Mouse (Mus musculus) left cerebral cortex, adult 18-20 months (tissue): ENCODE measurements around the gene Gdf10. TPM values are rescaled to one million over a fixed set of nuclear protein-coding genes. Genes with fewer than 3 reads are reported as not detected.

Source experiments
- DNase-seq, 2 experiments: peaks; one replicate each; pipeline ENCODE4 v3.0.0; 2021 to 2022; ENCODE audit warnings: low spot score in 2 of 2, mixed read lengths in 1 of 2
- long read RNA-seq, 2 experiments: library from polyadenylated mRNA; stranded (forward); transcript quantifications; one replicate each; pipeline ENCODE4 v2.0.0; 2021
- total RNA-seq, 2 experiments: library from RNA; stranded (reverse); gene quantifications; 2 replicates each; pipeline ENCODE4 v1.2.3; 2021

The Gdf10 gene
- total RNA-seq = 1 to 10 TPM; 2.1 to 4.0 TPM
- long read RNA-seq, experiment 1, full-length matches to known transcripts = 6 of 6 reads
- long read RNA-seq, experiment 1, partial matches to known transcripts = 0 of 6 reads
- long read RNA-seq, experiment 1, other reads (novel, unspliced or antisense) = 0 of 6 reads
- long read RNA-seq, experiment 2, full-length matches to known transcripts = 4 of 6 reads
- long read RNA-seq, experiment 2, partial matches to known transcripts = 2 of 6 reads
- long read RNA-seq, experiment 2, other reads (novel, unspliced or antisense) = 0 of 6 reads

DNA sequence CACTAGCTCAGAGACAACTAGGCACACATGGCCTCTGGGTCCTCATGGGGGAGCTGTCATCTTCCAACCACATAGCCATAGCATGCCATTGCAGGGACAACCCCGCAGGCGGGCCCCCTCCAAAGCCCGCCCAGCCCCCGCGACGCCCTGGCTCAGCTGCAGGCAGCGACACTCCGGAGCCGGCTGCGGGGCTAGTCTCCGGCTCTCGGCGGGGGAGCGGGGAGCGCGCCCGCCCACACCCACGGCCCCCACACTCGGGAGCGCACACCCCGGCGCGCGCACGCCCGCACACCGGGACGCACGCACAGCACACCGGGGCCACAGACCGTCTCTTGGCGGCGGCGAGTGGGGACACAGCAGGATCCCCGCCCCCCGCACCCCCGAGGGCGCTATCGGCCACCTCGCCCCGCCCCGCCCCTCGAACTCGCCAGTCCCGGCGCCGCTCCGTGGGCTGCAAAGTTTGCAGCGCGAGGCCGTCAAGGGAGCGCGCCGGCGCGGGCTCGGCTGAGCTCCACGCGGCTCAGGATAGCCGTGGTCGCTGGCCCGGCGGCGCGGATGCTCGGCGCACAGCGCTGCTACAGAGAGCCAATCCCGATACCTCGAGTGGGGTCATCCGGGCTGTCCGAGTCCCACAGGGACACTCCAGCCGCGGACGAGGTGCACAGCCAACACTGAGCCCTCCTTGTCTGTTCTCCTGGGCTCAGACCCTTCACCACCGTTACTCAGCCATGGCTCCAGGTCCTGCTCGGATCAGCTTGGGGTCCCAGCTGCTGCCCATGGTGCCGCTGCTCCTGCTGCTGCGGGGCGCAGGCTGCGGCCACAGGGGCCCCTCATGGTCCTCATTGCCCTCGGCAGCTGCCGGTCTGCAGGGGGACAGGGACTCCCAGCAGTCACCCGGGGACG is at the start of gene Gdf10:
TSS of gene Gdf10 (plus strand) at position 420 of the 903 bp plus-strand sequence.
- DNase-seq = peak; percentile 29 to 49

DNA sequence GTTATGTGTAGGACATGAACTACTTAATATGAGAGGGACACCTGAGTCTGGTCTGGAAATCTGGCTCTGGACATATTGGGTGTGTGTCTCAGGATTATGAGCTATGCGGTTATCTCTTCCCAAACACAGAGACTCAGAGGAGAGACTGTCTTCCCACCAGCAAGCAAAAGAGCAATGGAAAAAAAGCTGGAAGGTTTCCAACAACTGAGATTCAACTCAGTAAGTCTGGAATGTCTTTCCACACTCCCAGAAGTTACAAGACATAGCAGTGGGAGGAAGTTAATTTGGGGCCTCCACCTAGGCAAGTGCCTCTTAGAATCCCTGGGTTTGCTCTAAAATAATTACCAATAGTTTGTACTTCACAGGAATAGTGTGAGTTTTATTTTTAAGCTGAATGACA is 44.6 kb upstream of the Gdf10 start:
- DNase-seq = no peak

DNA sequence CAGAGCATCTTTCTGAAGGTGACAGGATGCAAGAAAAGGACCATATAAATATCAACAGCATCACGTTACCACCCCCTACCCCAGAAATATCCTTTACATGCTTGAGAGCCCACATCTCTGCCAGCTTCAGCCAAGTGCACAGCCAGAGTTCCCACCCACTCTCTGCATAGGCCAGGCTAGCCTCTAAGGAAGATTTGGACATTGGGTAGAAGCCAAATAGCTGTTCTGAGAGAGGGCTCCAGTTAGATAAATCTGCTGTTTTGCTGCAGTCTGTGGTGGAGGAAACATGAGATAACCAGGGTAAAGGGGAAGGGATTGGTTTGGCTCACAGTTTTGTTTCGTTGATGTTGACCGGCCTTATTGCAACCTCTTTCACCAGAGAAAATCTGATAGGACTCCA is 43.2 kb upstream of the Gdf10 start:
- no peak for DNase-seq

DNA sequence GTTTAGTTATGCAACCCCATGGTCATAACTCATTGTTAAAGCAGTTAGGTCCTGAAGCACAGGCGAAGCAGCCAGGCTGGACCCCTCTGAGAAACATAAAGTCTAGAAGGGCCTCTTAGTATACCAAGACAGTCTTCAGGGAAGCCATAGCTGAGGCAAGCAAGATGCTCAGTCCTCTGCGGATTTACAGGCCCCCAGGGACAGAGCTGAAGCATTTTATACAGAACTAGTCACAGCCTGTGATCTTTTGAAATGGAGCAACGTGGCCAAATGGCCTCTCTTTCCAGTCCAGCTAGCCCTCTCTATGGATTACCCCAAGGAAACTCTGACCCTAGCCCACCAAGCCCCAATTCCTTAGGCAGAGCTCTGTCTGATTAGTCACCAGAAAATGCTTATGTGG is 41.9 kb upstream of the Gdf10 start:
- no peak for DNase-seq

DNA sequence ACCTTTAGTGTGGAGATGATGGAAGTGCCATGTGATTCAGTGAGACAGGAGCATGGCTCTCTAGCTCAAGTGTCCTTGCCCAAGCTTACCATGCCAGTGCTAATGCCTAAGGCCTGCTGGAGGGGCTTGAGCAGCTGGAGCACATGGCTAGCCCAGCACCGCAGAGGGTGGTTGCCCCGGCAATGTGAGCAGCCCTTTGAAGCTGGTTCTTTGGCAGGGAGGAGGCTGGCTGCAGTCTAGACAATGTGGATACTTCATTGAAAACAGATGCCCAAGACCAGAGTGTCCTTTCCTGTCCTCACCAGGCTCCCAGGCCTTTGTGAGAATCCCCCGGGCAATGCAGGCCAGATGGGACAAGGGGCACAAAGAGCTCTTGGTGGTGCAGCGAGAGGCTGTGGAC is 40.3 kb upstream of the Gdf10 start:
- peak in 1 of 2 experiments; percentile 10 for DNase-seq

DNA sequence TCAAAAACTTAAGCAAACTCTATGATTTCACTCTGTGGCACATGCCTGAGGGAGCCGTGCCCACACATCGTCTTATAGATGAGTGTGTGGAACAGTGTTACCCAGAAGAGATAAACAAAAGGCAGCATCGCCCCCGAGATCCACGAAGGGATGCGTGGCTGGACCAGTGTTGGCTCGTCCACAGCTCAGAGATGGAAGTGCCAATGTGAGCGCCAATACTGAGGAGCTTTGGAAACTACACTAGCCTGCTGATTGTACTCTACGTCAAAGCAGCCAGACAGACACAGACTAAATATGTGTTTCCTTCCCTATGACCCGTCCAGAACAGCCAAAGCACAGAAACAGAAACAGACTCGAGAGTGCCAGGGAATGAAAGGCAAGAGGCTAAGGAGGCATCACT is 37.9 kb upstream of the Gdf10 start:
- peak; percentile 6 to 27 for DNase-seq

DNA sequence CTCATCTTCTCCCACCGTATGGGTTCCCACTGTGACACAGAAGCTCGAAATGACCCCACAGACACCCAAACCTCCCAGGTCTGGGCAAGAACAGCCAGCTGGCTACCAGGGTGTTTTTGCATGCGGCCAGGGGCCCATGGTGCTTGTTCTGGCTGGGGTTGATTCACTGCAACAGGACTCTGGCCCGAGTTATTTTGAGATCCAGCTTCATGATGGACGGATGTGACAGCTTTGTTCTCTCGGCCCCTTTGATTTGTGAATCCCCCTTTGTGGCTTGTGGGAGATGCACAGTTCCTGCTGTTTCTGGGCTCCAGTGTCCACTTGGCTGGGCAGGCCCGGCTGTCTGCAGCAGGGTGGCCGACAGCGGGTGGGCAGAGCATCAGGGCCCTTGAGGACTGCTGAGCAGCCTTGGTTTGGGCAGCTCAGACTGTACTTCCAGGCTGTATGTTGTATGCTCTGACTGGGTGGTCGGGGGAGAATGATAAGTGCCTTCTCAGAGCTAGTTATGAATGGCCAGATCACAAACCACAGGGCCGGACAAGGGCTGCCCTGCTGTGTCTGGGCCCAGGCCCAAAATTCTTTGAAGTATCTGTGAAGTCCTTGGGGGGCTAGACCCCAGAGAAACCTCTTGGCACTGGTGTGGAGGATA is 34.9 kb upstream of the Gdf10 start:
- DNase-seq = no peak

DNA sequence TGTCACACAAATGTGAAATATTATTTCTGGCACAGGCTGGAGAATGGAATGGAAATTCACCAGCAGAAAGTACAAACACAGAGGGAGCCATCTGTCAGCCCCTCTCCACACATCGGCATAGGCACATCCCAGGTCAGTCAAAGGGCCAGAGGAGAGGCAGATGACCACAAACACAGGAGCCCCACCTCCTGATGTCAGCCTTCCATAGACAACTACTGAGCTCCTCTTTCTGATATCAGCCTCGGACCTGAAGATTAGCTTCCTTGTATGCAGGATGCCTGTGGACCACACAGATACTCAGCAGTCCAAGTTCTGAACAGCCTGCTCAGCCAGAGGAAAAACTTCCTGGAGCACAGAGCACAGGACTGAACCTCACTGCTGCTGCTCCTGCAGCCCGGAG is 33.4 kb upstream of the Gdf10 start:
- no peak for DNase-seq

DNA sequence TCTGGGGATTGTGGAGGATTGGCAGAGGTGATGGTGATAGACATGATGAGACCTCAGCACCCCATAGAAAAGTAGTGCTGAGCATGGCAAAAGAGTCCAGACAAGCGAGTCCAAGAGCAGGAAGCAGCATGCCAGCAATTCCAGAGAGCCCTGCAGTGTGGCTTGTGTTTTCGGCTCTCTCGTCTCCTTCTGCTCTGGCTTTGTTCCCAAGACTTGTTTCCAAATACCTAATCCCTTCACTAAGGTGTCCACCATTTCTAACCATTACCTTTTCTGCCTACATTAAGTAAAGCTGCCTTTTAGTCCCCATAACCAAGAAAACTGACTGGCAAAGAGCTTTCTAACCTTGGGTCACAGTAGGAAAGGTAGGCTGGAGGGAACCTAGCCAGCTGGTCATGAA is 31.9 kb upstream of the Gdf10 start:
- no peak for DNase-seq

DNA sequence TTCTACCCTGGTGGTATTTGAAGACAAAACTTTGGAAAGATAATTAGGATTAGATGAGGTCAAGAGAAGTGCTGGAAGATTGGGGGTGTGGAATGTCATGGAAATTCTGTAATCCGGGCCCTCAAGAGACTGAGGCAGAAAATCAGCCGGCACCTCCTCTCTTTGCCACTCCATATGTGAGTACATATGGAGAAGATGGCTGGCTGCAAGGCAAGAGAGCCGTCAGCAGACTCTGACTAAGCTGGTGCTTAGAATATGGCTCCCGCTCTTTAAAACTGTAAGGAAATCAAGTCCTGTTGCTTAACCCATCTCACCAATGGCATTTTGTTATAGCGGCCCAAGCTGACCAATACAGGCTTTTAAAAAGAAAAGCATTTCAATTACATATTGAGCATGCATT is 27.6 kb upstream of the Gdf10 start:
- peak; percentile 15 to 16 for DNase-seq

DNA sequence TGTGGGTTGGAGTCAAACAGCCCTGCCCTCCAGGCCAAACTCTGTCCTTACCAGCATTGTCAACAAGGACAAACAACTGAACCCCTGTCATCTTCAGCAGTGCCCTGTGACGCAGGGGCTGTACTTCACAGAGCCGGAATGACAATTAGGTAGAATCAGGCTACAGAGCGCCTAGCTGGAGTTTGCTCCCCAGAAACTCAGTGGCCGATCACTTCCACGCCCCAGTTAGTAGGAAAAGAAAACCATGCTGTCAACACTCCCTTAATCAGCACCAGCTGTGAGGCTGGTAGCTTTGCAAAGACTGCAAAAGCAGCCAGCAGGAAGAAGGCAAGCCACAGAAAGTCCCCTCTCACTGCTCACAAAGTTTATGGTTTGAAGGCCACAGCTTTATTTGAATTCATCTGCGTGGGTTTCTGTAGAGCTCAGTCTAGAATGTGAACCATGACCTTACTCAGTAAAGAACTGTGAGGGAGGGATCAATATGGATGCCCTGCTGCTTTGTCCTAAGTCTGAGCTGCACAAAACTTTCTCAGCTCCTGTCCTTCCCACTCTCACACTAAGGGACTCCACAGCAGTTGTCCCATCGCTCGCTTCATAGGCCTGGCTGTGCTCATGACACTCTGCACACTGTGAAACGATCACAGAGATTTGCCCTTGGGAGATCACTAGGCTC is 26.6 kb upstream of the Gdf10 start:
- no peak for DNase-seq

DNA sequence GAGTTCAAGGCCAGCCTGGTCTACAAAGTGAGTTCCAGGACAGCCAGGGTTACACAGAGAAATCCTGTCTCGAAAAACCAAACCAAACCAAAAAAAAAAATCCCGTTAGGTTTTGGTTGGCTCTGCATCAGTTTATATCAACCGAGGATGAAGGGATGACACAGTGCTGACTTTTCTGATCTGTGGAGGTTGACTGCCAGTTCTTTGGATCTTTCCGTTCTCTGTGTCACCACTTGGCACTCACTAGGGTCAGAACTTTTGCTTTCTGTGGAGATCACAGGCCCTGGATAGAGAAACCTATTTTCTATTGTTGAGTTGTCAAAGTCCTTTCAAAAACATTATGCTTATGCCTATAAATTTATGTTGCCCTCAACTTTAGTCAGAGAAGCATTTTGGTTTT is 20.6 kb upstream of the Gdf10 start:
- DNase-seq = no peak

DNA sequence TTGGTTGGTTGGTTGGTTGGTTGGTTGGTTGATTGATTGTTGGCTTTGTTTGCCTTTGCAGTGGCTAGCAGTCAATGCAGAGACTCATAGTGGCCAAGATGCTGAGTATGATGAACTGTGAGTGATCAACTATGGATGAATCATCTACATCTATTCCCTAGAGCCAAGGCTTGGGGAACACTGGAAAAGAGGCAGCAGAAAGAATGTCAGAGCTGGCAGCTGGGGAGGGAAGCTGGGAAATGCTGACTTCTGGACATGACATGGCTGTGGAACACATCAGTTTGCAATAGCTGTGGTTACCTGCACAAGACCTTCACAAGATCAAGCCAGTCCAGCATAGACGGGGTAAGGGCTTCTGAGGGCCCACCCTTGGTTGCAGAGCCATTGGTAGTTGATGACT is 20.2 kb upstream of the Gdf10 start:
- DNase-seq = no peak

DNA sequence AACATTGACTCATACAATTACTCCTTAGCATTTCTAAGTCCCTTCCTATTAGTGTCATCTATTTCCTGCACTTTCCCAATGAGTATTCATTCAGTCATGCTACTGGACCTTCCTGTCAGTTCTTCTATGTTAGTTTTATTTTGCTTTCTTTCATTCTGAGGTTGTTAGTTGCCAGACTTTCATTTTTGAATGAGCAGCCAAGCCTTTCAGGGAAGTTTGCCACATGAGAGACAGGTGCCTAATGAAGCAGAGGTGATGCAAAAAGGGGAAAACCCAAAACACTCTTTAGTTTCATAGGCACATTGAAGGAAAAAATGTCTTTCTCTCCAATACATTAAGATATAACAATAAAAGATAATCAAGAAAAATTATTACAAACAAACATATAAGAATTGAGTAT is 18.5 kb upstream of the Gdf10 start:
- DNase-seq = no peak

DNA sequence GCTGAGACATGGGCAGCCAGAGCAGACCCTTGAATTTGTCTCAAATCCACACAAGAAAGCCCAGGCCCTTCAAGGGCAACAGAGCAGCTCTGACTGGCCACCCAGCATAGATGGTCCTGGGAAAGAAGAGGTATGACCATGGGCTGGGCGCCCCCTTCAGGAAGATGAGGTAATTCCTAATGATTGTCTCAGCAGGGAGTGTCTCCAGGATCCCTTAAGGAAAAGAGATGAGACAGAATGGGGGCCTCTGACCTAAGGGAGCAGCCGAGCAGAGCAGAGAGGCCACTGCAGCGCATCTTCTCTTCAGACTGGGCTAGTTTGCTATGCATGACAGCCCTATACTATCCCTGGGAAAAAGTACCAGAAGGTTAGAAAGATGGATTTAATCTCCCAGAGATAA is 9.7 kb upstream of the Gdf10 start:
- peak; percentile 47 to 60 for DNase-seq

DNA sequence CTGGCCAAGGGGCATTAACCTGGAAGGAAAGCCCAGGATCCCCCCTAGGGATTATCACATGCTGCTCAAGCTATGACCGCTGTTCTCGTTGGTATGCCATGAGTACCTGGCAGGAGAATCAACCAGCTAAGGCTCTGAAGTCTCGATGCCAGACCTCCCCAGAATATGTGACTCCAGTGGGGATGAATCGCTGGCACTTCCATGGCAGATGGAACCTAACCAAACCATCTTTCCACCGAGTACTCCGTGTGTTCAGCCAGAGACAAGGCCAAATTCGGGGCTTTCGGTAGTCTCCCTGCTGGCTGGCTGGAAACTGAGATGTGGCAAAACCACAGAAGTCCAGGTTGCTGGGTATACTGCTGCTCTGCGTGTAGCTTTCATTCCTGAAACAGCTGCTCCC is 9.2 kb upstream of the Gdf10 start:
- DNase-seq = no peak

DNA sequence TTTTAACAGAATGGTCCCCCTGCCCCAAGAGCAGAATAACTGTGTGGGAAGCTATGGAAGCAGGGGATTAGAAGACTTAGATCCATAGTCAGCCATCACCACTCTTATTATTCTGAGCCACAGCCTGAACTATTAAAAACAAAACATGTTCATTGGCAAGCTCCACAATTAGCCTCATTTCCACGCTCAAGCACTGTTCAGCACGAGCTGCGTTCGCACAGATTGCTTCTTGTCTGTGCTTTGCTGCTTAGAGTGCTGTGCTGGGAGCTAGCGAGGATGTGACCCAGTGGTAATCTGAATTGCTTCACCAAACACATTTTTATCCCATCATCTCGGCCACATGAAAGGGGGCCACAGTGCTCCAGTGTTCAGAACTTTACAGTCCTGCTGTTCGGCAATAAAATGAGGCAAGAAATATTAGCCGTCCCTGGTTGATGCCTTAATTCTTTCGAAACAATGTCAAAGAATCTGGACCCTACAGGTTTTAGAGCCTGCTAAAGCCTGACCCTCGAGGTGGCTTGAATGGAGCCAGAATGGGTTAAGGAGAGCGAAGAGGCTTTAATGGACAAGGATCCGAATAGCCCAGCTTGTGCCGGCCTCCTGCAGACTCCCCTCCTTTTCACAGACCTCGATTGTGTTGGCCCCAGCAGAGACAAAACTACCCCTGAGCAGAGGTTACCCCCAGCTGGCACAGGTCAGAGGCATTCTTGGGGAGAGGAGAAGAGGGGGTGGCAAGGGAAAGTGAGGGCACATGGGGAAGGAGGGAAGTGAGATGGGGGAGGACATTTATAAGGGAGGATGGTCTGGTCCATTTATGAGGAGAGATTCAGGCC is 2.4 kb upstream of the Gdf10 start:
- no peak for DNase-seq

DNA sequence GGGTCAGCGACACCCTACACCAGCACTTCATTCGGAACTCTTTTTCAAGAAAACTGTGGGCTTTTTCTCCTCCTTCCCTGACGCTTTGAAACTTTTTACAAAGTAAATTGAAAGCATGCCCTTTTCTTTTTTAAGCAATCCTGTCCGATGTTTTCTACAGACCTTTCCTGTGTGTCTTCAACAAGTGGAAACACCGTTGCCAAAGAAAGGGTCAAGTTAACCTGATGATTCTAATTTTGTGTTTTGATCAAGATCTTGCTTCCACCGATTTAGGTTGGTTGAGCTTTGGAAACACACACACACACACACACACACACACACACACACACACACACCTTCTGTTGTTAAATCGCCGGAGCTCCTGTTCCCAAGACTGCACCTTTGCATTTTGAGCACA is 618 bp upstream of the Gdf10 start:
- DNase-seq = no peak

DNA sequence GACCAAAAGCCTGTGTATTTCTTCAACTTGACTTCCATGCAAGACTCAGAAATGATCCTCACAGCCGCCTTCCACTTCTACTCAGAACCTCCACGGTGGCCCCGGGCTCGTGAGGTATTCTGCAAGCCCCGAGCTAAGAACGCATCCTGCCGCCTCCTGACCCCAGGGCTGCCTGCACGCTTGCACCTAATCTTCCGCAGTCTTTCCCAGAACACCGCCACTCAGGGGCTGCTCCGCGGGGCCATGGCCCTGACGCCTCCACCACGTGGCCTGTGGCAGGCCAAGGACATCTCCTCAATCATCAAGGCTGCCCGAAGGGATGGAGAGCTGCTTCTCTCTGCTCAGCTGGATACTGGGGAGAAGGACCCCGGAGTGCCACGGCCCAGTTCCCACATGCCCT is 8.5 kb downstream of the Gdf10 start:
- DNase-seq = no peak

DNA sequence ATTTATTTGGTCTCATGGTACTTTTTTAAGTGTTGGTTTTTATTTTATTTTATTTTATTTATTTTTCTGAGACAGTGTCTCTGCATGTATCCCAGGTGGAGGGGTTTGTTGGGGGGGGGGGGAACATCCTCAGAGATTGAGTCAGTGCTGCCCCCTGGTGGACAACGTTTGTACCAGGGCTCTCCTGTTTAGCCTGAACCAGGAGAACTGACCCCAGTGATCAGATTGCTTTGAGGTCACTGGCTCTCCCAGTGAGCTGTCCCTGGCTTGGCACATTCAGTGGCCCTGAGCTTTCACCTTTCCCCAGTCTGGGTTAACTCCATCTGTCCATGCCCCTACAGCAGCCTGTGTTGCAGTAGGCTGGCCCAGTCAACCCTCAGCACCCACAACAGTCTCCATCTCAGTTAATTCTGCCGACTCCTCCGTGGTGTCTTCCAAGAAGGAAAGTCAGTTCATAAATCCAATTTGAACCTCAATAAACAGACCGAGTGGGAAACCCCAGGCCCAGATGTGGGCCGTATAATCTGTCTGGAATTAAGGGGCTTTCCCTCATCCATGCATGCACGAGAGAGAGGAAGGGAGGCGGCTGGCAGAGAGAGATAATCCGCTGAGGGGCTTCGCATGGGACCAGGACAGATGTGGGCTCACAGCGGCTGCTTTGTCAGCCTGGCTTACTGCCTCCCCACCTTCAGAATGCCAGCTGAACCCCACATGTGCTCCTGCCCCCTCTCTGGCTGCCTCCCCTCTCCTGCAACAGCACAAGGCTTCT is 9.7 kb downstream of the Gdf10 start:
- peak; percentile 63 to 81 for DNase-seq
